23 mouse cellular contexts compared by ENCODE assay signal in the genomic region with DNA sequence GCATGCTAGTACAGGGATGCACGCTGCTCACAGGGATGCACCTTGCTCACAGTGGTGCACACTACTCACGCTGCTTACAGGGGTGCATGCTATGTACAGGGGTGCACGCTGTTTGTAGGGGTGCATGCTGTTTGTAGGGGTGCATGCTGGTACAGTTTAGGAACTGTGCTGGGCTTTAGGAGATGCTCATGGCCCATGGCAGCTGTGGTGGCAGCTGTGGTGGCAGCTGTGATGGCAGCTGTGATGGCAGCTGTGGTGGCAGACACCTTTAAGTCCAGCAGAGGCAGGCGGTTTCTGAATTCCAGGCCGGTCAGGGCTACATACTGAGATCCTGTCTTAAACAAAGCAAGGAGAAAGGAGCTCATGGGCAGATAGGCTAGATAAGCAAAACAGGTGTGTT. TPM values are rescaled to one million over a fixed set of nuclear protein-coding genes. Genes with fewer than 3 reads are reported as not detected.
A peak's percentile ranks its signal among the peaks of the same experiment; 100 is the strongest.
DNase-seq lines count a peak whose midpoint lies in the region; ATAC-seq and TF ChIP-seq lines count a peak whose summit lies in the region.
"Had no signal": no experiment of that assay in that cellular context is flagged by ENCODE, and none has a peak within 500 bp of the region (broad histone marks: within the 10 kb centered on the region; RNA-seq: fewer than 3 reads in every experiment).

No protein-coding gene starts in this region.

- 0 out of 2 replicates have a peak, but pooled peaks have one; percentile 39 for ATAC-seq in midbrain, embryonic 15.5 days (replicated peaks)
- ATAC-seq in midbrain, embryonic 14.5 days (ENCODE audit: low FRiP score, low TSS enrichment), result no peak
- ATAC-seq: activated CD4-positive, CD25-positive, alpha-beta regulatory T cell, adult 4 months; forebrain, embryonic 15.5 days had no signal

- 98% methylated on average over 5 of the region's 5 CpGs for WGBS in midbrain, embryonic 15.5 days
- WGBS in midbrain, embryonic 14.5 days, result 95% methylated on average over 5 of the region's 5 CpGs

- no peak overlapping the region for H3ac ChIP-seq in myocyte (ENCODE audit: control insufficient read depth, insufficient read length)

- no peak overlapping the region for H3K4me2 ChIP-seq in midbrain, embryonic 15.5 days
- no peak overlapping the region for H3K4me2 ChIP-seq in midbrain, embryonic 14.5 days (ENCODE audit: low read length)
- H3K4me2 ChIP-seq in myocyte (ENCODE audit: low read depth), result no peak overlapping the region
- H3K4me2 ChIP-seq: embryonic facial prominence, embryonic 13.5 days; forebrain, embryonic 12.5 days; forebrain, embryonic 15.5 days; heart, embryonic 13.5 days; hindbrain, embryonic 12.5 days; hindbrain, embryonic 15.5 days had no signal

- H3K79me2 ChIP-seq in myocyte (ENCODE audit: control insufficient read depth, insufficient read depth), result no peaks in the 10 kb centered on the region

- no peaks in the 10 kb centered on the region for H3K27me3 ChIP-seq in midbrain, embryonic 15.5 days (replicated peaks)
- no peaks in the 10 kb centered on the region for H3K27me3 ChIP-seq in midbrain, embryonic 14.5 days (ENCODE audit: control insufficient read depth, insufficient read depth, low read length)
- H3K27me3 ChIP-seq in myocyte (ENCODE audit: control insufficient read depth, insufficient read depth, insufficient read length), result no peaks in the 10 kb centered on the region
- H3K27me3 ChIP-seq: embryonic facial prominence, embryonic 13.5 days; forebrain, embryonic 12.5 days; forebrain, embryonic 15.5 days; hindbrain, embryonic 12.5 days; hindbrain, embryonic 15.5 days had no signal

- intact Hi-C loops in left cerebral cortex, adult 2 months (cut with DNase I), result no loop called here
- intact Hi-C loops in left cerebral cortex, postnatal 36 days (cut with DNase I), result no loop called here

- no peaks in the 10 kb centered on the region for H3K4me1 ChIP-seq in midbrain, embryonic 15.5 days
- H3K4me1 ChIP-seq in midbrain, embryonic 14.5 days (ENCODE audit: control insufficient read depth, insufficient read depth, low read length), result no peaks in the 10 kb centered on the region
- H3K4me1 ChIP-seq: forebrain, embryonic 15.5 days; hindbrain, embryonic 15.5 days had no signal

- H3K9ac ChIP-seq in midbrain, embryonic 15.5 days, result no peak overlapping the region
- no peak overlapping the region for H3K9ac ChIP-seq in midbrain, embryonic 14.5 days (replicated peaks; ENCODE audit: low read length)
- H3K9ac ChIP-seq: embryonic facial prominence, embryonic 13.5 days; forebrain, embryonic 12.5 days; forebrain, embryonic 15.5 days; heart, embryonic 13.5 days; hindbrain, embryonic 12.5 days; hindbrain, embryonic 15.5 days had no signal

- no peak for DNase-seq in left cerebral cortex, adult 2 months (ENCODE audit: extremely low spot score in 1 of 2, low spot score in 2 of 2)
- no peak for DNase-seq in left cerebral cortex, postnatal 36 days (ENCODE audit: low spot score in 2 of 2)
- no peak for DNase-seq in midbrain, embryonic 14.5 days
- DNase-seq in c-Kit-positive CD71-positive TER-119-positive erythroid progenitor cells, embryonic 14.5 days (ENCODE audit: low spot score), result no peak
- DNase-seq: adrenal gland, adult 8-10 months; adrenal gland, postnatal 25 days; cerebellum, adult 18-20 months; cerebellum, adult 9-10 months; cerebellum, postnatal 14 days; gastrocnemius, postnatal 25 days; heart, adult 18-20 months; heart, postnatal 14 days had no signal

- peak overlapping the region; percentile 6; the same call in 1 of the 2 replicates for H3K27ac ChIP-seq in left cerebral cortex, adult 2 months
- H3K27ac ChIP-seq in midbrain, embryonic 15.5 days, result no peak overlapping the region
- H3K27ac ChIP-seq in midbrain, embryonic 14.5 days (replicated peaks; ENCODE audit: low read depth, low read length), result no peak overlapping the region
- H3K27ac ChIP-seq: embryonic facial prominence, embryonic 10.5 days; embryonic facial prominence, embryonic 13.5 days; forebrain, embryonic 12.5 days; forebrain, embryonic 15.5 days; heart, embryonic 13.5 days; hindbrain, embryonic 12.5 days; hindbrain, embryonic 15.5 days had no signal

- H3K9me3 ChIP-seq in midbrain, embryonic 15.5 days, result no peaks in the 10 kb centered on the region
- H3K9me3 ChIP-seq in midbrain, embryonic 14.5 days (ENCODE audit: control insufficient read depth, low read length), result no peaks in the 10 kb centered on the region
- H3K9me3 ChIP-seq: embryonic facial prominence, embryonic 10.5 days; embryonic facial prominence, embryonic 13.5 days; forebrain, embryonic 12.5 days; forebrain, embryonic 15.5 days; hindbrain, embryonic 12.5 days; hindbrain, embryonic 15.5 days had no signal

- H3K4me3 ChIP-seq in left cerebral cortex, adult 2 months, result no peak overlapping the region
- no peak overlapping the region for H3K4me3 ChIP-seq in midbrain, embryonic 15.5 days
- H3K4me3 ChIP-seq in midbrain, embryonic 14.5 days (replicated peaks; ENCODE audit: low read depth, low read length), result no peak overlapping the region
- H3K4me3 ChIP-seq in myocyte, result no peak overlapping the region
- H3K4me3 ChIP-seq: embryonic facial prominence, embryonic 10.5 days; embryonic facial prominence, embryonic 13.5 days; erythroblast, embryonic 14.5 days; forebrain, embryonic 12.5 days; forebrain, embryonic 15.5 days; heart, embryonic 13.5 days; hindbrain, embryonic 12.5 days; hindbrain, embryonic 15.5 days had no signal

- TF ChIP-seq POLR2A in myocyte (IDR thresholded peaks at IDR 0.05; ENCODE audit: insufficient read length, low read depth), result no peak

- no peak for TF ChIP-seq CTCF in left cerebral cortex, adult 2 months (IDR thresholded peaks at IDR 0.05)

- peaks cover 6% of the 10 kb centered on the region; the same call in 1 of the 2 replicates for H3K36me3 ChIP-seq in midbrain, embryonic 15.5 days (replicated peaks)
- H3K36me3 ChIP-seq in midbrain, embryonic 14.5 days (ENCODE audit: control insufficient read depth, insufficient read depth, low read length), result peaks cover 13% of the 10 kb centered on the region
- no peaks in the 10 kb centered on the region for H3K36me3 ChIP-seq in myocyte (ENCODE audit: control insufficient read depth, insufficient read depth)
- H3K36me3 ChIP-seq: embryonic facial prominence, embryonic 13.5 days; heart, embryonic 13.5 days had no signal

TF ChIP-seq in myocyte, 11 proteins besides CTCF, POLR2A, EP300 and RAD21:
- TF ChIP-seq TCF12 (IDR thresholded peaks at IDR 0.05; ENCODE audit: insufficient read depth, poor library complexity, severe bottlenecking), result no peak
- no peak for TF ChIP-seq E2F4 (IDR thresholded peaks at IDR 0.05; ENCODE audit: insufficient read depth)
- TF ChIP-seq TCF3 (IDR thresholded peaks at IDR 0.05; ENCODE audit: insufficient read length, low read depth), result peak; percentile 61
- TF ChIP-seq POLR2AphosphoS2 (IDR thresholded peaks at IDR 0.05; ENCODE audit: insufficient read length, low read depth), result no peak
- no peak for TF ChIP-seq MAX (IDR thresholded peaks at IDR 0.05; ENCODE audit: low read depth)
- no peak for TF ChIP-seq CEBPB (IDR thresholded peaks at IDR 0.05; ENCODE audit: insufficient read depth, poor library complexity, severe bottlenecking)
- TF ChIP-seq USF1 (IDR thresholded peaks at IDR 0.05; ENCODE audit: low read depth), result no peak
- TF ChIP-seq REST (IDR thresholded peaks at IDR 0.05; ENCODE audit: insufficient read depth, insufficient read length), result no peak
- peak in 1 of 3 experiments; percentile 62 for TF ChIP-seq MYOG (IDR thresholded peaks at IDR 0.05; ENCODE audit: control insufficient read depth in 1 of 3, insufficient read depth in 1 of 3, insufficient read length in 2 of 3, low read depth in 2 of 3)
- peak in 2 of 3 experiments; percentile 60 to 63 for TF ChIP-seq MYOD1 (IDR thresholded peaks at IDR 0.05; ENCODE audit: control insufficient read depth in 1 of 3, insufficient read length in 2 of 3, low read depth in 2 of 3)
- no peak for TF ChIP-seq SRF (IDR thresholded peaks at IDR 0.05; ENCODE audit: control insufficient read depth, insufficient read length, low read depth)

RNA-seq across cellular contexts. Expression of a gene that starts 8.8 kb away (rescaled TPM):
- total RNA-seq in left cerebral cortex, adult 2 months (2021), result 10 to 100 TPM; 78.4 to 79.0 TPM
- total RNA-seq in left cerebral cortex, postnatal 36 days (2021), result 10 to 100 TPM; 66.2 to 80.7 TPM
- polyA plus RNA-seq in midbrain, embryonic 15.5 days (2015; fragmentation: Nextera tagmentation; extraction: Ambion mirVana), result 28.7 and 33.0 TPM in 2 replicates
- polyA plus RNA-seq in midbrain, embryonic 14.5 days (2014; fragmentation: Nextera tagmentation; extraction: Ambion mirVana), result 24.2 and 32.3 TPM in 2 replicates
- 13.3 TPM for polyA plus RNA-seq in myocyte (2012; fragmentation: generic; extraction: Trizol)

RNA-seq across cellular contexts. Expression of a gene that starts 41.2 kb away (rescaled TPM):
- 1 to 10 TPM; 4.8 to 4.9 TPM for total RNA-seq in left cerebral cortex, adult 2 months (2021)
- 1 to 10 TPM; 3.7 to 7.7 TPM for total RNA-seq in left cerebral cortex, postnatal 36 days (2021)
- 0.11 and 0.22 TPM in 2 replicates for polyA plus RNA-seq in midbrain, embryonic 15.5 days (2015; fragmentation: Nextera tagmentation; extraction: Ambion mirVana)
- polyA plus RNA-seq in midbrain, embryonic 14.5 days (2014; fragmentation: Nextera tagmentation; extraction: Ambion mirVana), result 0.14 TPM in 1 of 2 replicates, not detected in the other
- polyA plus RNA-seq in myocyte (2012; fragmentation: generic; extraction: Trizol), result 26.0 TPM

Comparison
In these comparisons a context has a peak if more than half of its experiments do, and no peak if none do; other contexts are left out.
1. RNA of a gene that starts 41.2 kb away (polyA plus RNA-seq): 26.0 TPM in myocyte (single experiment); 0.11 to 0.22 TPM in midbrain, embryonic 15.5 days and 0.14 TPM in midbrain, embryonic 14.5 days; every median in the first group is over 10 times any median in the second.